Mouse (Mus musculus): ENCODE measurements at regions not wholly inside any gene's neighbourhood (a gene's known extent, or its start where the extent isn't known, plus 50 kb on each side); places are given as distances from the start of the nearest gene placed in this dataset.
A peak's percentile ranks its signal among the peaks of the same experiment; 100 is the strongest.

DNA sequence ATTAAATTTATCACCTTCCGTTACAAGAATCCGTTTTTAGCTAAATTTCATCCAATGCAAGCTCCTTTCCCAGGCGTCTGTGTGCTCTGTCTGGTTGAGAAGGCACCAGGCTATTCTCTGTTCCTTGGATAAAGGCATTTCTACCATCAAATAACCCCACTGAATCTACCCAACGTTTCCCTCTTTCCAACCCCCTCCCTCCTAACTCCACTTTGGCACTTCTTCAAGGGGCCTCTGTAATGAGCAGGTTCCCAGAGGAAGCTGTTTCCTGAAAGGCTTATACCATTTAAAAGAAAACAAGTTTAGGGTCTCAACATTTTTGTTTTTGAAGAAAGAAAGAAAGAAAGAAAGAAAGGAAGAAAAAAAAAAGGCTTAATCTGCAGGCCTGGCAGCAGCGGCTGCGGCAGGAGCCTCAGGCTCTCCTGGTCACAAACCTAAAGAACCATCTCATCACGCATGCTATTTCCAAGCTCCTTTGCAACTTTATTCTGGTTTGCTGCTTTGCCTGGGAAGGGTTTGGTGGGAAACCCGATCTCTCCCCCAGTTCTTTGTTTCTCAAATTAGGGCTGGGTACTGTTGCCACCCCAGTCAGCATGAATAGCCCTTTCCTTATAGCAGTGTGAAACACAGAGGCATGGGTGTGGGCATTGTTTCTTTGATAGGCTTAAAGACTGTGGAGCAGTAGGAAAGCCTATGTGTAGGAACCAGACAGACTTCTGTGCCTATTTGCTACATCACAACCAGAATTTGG lies 160.5 kb upstream of the Tnc start:
- no peak for DNase-seq (ENCODE audit: low spot score)

DNA sequence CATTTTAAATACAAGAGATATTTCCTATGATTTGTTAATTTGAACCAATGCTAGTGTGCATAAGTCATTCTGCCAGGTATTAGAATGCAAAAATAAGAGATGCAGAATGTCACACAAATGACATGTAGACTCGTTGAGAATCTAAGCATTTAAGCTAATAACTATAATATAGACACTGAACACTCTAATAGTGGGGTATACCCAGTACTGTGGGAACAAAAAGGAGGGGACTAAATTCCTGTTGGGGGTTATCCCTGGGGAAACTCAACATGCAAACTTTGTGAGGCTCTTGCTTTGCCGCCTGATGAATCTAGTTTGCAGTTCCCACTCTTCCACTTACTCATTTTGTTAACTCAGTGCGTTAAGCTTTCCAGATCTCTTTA lies 154.0 kb upstream of the Tnc start:
- no peak for DNase-seq (ENCODE audit: low spot score)

DNA sequence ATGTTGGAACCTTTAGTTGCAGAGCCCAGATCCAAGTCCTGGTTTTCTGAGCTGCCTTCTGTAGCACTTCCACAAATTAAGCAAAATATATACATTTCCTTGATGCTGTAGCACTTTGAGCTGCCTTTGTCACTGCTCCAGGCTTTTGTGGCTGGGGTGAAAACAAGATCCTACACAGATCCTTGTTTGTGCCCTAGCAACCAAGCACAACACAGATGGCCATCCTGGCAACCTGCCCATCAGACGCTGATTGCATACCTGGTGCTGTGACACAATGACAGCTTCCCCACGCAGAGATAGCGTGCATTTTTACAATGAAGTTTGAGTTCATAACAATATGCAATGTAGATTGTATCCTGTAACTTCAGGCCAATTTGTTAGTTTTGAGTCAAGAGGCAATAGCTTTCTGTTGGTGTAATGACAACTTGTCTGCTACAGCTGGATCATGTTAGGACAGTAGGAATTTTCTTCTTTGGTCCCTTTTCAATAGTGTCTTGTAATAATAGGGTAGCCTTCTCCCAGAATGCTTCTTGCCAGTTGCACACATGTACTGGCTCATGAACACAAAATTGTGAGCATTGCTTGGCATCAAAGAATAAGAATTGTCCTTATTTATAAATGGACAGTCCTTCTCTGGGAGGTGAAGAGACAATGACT lies 153.5 kb upstream of the Tnc start:
- DNase-seq (ENCODE audit: low spot score), result peak; percentile 9

DNA sequence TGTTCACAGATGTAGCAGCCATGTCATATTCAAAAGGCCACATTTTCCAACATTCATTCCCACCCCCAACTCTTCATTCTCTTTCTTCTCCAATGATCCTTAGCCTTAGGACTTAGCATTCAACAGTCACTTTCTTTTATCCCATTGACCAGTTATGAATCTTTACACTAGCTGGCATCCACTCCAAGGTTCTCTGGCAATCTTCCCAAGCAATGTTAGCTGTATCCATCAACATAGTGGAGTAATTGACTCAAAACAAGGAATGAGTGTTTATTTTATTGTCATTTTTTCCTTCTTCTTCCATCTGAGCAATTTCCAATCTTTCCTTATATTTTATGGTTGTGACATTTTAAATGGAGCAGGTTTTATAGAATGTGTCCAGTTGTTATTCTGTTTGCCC lies 138.2 kb upstream of the Tnc start:
- no peak for DNase-seq (ENCODE audit: low spot score)

DNA sequence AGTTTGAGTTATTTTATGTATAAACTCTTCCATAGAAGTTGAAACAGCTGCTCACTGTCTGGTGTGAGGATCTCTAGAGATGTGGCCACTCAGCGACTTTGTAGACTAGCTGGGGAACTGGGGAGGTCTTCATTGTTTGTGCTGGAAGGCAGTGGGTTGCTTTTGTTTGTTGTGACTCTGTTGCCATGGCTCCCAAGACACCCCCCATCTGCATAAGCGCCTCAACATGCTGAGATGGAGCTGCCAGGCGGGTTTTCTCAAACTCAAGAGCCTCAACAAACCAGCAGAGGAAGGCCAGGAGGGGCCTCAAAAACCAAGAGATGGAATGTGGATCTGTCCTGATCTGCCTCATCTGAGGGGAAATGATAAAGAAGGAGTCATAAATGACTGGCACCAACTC lies 129.1 kb upstream of the Tnc start:
- no peak for DNase-seq (ENCODE audit: low spot score)

DNA sequence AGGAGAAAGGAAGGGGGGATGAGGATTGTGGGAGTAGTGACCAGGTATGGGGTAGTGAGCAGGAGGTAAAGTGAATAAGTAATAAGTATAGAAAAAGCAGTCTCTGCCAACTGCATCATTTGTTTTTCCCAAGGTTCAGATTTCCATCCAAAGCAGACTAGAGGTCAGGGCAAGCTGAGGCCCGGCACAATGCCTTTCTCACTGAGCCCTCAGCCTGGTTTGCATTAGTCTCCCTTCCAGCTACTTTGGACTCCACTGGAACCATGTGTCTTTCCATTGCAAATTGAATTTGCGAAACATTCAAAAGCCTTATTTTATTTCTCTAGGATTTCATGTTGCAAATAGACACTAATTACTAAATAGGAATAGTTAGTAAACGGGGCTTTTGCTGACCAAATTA lies 124.7 kb upstream of the Tnc start:
- no peak for DNase-seq (ENCODE audit: low spot score)

DNA sequence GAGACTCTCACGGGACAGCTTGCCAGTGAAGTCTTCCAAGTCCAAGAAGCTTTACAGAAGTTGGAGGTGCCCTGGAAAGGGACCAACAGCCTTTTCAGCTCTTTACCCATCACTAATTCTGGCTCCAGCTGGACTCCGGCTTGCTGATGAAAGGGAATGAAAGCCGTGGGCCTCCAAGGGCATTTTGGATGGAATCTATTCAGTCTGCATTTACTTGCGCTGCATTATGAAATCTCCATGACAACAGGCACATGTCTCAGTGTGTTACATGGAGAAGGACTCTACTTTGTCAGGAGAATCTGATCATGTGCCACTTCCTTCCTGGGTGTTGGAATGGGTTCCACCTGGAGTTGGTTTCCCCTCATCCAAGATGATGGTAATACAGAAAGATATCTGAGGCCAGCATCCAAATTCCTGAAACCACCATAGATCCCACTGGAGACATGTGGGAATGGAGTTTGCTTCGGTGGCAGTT lies 102.2 kb upstream of the Tnc start:
- DNase-seq (ENCODE audit: low spot score), result no peak

DNA sequence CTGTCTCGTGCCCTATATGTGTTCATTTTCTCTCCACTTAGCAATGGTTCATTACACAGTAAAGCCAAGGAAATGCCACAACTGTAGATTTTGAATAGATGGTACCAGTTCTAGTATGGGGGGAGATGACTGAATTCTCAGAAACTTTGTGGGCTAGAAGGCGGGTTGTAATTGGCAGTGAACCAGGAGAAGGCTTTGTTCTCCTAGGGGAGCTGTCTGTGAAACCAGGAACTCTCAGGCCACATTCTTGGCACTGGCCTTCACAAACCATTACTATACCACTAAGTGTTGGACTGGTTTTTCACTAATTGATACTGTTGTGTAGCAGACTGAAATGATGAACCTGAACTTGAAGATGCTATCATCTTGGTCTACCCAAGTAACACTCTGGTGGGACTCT lies 99.1 kb upstream of the Tnc start:
- DNase-seq (ENCODE audit: low spot score), result no peak

DNA sequence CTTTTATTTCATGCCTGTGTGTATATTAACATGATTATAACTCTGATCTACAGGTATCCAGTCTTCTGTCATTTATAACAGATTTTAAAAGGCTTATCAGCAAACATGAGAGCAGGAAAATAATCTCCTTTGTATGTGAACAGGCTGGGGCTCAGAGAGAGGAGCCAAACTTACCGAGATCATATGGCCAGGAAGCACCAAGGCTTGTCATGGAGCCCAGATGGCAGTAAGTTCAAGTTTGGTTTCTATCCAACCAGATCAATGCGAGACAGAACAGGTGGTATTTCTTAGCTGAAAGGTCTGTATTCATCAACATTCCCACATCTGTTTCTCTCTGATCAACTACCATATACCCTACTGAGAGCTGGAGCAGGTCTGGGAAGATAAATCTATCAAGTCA lies 96.1 kb upstream of the Tnc start:
- DNase-seq (ENCODE audit: low spot score), result no peak

DNA sequence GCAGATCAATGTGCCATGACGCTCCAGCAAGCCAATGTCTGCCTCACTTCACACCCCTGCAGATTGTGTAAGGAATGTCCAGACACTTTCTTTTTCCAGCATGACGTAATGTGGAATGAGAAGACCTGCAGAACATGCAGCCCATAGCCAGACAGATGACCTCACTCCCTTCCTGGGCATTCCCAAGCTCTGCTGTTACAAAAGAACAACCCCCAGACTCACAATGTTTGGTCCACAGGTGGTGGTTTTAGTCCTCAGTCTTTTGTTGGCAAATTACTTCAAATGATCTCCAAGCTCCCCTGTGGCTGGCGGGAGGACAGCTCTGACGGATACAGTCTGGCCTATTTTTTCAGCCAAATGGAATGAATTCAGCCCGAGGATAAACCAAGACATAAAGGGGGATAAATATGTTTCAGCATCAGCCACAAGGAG lies 95.6 kb upstream of the Tnc start:
- no peak for DNase-seq (ENCODE audit: low spot score)

DNA sequence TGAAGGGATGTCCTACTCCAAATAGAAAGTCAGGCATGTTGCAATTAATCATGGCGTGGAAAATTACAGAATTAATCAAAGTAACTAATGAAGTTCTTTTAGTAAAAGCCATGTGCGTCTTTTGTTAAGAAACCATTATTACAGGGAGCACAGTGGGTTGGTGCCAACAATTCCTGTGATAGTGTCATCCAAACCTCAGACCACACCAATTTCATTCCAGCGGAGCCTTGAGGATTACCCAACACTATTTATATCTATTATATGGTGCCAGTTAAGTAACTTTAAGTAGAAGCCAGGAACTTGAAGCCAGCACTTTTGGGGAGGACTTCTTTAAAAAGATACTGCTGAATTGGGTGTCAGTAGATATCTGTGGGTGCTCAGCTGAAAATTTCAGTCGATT lies 93.0 kb upstream of the Tnc start:
- DNase-seq (ENCODE audit: low spot score), result no peak

DNA sequence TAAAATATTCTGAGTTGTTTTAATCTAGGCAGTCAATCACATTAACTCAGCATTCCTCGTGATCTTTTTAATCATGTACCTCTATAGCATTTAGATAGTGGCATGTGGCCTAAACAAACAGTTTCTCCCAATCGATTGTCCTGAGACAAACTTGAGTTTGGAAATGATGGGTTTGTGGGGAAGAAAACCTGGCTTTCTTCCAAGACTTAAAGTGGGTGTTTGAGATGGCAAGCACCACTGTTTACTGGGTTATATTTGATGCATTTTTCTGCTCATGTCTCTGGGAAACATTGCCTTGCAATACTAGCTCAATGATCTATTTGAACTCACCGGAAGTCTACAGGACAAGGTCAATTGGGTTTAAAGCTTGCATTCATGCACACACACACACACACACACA lies 88.2 kb upstream of the Tnc start:
- DNase-seq (ENCODE audit: low spot score), result no peak

DNA sequence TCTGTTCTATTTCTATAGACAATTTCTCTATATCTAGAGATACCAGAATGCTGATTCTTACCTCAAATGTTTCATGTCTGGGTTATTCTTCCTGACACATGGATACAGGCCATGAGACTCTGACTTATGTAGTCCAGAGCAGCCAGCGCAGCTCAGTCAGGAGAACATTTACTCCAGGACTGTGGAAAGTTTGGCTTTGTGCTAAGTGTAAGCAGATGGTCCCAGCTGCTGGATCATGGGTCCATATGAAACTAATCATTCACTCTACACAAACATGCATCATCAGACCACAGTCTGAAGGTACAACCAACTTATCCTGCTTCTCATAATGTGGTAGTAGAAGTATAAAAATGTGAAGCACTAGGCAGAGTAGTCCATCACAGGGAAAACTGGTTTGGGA lies 82.5 kb upstream of the Tnc start:
- DNase-seq (ENCODE audit: low spot score), result no peak

DNA sequence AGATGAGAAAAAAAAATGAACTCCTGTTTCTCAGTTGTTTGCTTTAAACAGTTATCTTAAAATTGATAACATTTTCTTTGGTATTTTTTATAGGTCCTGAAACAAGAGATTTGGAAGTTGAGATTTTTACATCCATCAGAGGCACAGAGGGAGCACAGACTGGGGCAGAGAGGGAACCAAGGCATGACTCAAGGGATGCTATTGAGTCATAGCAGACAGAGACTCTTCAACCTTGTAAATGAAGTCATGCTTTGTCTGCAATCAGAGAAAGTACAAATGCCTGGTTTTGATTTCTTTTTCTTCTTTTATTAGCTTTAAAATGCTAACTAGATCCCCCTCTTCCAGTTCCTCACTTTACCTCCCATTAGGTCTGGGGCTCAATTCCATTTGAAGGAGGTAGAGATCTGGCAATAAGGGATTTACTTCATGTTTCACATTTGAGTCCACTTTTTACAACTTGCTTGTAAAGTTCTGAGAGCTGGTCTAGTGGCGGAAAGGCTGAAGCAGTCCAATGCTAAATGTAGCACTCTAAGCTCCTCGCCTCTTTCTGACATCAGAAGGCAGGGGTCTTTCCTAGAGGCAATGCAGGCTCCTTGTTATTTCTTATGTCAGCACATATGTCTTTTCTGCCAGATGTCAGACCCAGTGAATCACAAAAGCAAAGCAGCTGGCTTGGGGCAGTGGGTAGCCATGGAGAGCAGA lies 77.7 kb upstream of the Tnc start:
- DNase-seq (ENCODE audit: low spot score), result no peak

DNA sequence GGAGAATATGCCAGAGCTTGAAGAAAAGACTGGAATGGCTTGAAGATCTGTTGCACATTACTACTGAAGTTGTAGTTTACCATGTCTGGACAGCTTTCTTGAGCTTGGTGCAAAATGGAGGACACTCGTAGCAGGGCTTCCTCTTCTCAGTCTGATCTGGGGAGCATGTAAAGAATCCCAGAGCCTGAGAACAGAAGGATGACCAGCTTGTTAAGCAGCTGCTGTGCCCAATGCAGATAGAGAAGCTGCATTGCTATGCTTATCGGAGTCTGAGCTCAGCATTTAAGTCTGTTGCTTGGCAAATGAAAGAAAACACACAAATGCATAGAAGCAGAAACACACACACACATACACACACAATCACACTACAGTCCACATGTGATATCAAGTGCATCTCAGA lies 76.9 kb upstream of the Tnc start:
- no peak for DNase-seq (ENCODE audit: low spot score)

DNA sequence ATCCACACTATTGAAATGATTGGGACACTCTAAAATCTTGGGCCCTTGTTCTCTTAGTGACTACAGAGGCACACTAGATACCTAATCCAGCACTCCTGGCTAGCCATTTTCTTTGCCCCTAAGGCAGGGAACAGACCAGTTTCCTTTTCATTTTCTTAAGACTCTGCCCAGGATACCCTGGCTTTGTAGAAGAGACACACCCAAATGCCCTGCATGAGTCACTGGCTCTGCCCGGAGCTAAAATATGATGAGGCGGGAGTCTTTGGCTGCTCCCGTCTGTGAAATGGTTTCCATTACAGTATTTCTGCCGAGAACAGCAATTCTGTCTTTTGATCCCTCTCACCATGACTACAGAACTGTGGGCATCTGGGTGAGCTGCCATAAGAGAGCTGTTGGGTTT lies 51.4 kb upstream of the Tnc start:
- no peak for DNase-seq (ENCODE audit: low spot score)
